Mouse (Mus musculus): Measurements from ENCODE around the gene Dennd5a. TPM values are rescaled to one million over a fixed set of nuclear protein-coding genes. Genes with fewer than 3 reads are reported as not detected.

Gene Dennd5a
- polyA plus RNA-seq, 1 experiment, result 66.6 TPM

DNA sequence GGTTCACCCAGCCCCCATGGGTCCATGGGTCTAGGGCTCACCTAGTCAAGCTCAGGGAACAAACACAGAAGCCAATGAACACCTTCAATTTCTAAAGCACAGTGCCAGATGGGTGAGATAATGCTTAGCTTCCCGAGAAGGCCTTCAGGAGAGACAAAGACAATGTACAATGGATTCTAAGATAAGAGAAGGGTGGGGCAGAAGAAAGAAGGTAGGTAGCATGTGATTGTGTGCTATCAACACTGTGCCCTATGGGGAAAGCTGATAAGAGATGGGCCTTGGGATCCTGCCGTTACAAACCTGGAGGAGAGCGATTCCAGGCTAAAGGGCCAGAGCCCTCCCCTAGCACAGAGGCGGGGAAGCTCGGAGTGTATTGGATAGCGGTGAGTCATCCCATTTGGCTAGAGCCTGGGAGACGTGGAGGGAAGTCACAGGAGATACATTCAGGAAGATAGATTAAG lies 107.5 kb downstream of the Dennd5a start:
- 66% methylated on average over 7 of the region's 7 CpGs for WGBS
- DNase-seq, result no peak
- Histone ChIP-seq H3K27me3 (replicated peaks; ENCODE audit: control insufficient read depth, insufficient read depth, low read length) (no peaks in the 10 kb centered on the region), H3K4me3 (ENCODE audit: insufficient read depth, low read depth, low read length) (no peak overlapping the region), H3K4me1 (ENCODE audit: control insufficient read depth, insufficient read depth, low read length) (no peaks in the 10 kb centered on the region), H3K36me3 (ENCODE audit: control insufficient read depth, insufficient read depth, low read length) (no peaks in the 10 kb centered on the region), H3K27ac (ENCODE audit: insufficient read depth, low read depth, low read length) (no peak overlapping the region)
- no peak for TF ChIP-seq CTCF (conservative IDR thresholded peaks at IDR 0.05; ENCODE audit: insufficient read depth, insufficient read length, low read depth, low read length)
- no peak for TF ChIP-seq POLR2A (IDR thresholded peaks at IDR 0.05; ENCODE audit: low read depth, low read length)

DNA sequence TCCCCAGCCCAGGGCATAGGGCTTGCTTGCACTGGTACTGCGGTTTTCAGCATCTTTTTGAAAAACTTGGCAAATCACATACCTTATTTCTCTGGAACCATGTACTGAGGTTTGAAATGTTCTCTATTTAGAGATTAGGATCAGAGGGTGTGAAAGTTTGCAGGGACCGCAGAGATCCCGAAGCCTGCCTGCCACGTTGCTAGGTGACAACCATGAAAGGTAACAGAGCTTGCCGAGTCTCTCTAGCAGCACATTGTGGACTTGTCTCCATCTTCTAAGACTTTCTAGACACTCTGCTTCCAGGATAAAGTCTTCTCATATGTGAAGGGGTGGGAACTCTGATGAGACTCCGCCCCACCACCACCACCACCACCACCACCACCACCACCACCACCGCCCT lies 108.3 kb downstream of the Dennd5a start:
- no peaks in the 10 kb centered on the region for H3K36me3 ChIP-seq (ENCODE audit: control insufficient read depth, insufficient read depth, low read length)
- no peaks in the 10 kb centered on the region for H3K27me3 ChIP-seq (replicated peaks; ENCODE audit: control insufficient read depth, insufficient read depth, low read length)
- TF ChIP-seq POLR2A (IDR thresholded peaks at IDR 0.05; ENCODE audit: low read depth, low read length) (no peak), CTCF (conservative IDR thresholded peaks at IDR 0.05; ENCODE audit: insufficient read depth, insufficient read length, low read depth, low read length) (no peak)
- 82% methylated on average over 7 of the region's 7 CpGs for WGBS
- H3K27ac ChIP-seq (ENCODE audit: insufficient read depth, low read depth, low read length), result no peak overlapping the region
- H3K4me3 ChIP-seq (ENCODE audit: insufficient read depth, low read depth, low read length), result no peak overlapping the region
- H3K4me1 ChIP-seq (ENCODE audit: control insufficient read depth, insufficient read depth, low read length), result no peaks in the 10 kb centered on the region
- no peak for DNase-seq

DNA sequence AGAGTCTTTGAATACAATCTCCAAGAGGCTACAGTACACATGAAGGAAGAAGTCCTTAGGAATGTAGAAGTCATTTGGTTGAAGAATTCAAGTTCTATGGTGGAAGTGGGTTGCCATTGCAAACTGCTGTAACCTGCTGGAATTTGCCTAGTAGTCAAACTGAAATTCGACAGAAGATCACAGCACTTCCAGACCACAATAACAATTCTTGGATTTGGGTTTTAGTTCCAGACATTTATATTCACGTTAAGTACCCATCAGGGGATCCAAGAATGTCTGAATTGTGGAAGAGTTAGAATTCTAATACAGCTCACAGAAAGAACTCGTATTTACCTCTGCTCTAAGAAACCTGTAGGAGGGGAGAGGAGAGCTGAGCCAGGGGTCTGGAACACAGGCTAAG lies 109.7 kb downstream of the Dennd5a start:
- TF ChIP-seq CTCF (conservative IDR thresholded peaks at IDR 0.05; ENCODE audit: insufficient read depth, insufficient read length, low read depth, low read length), result no peak
- Histone ChIP-seq H3K36me3 (ENCODE audit: control insufficient read depth, insufficient read depth, low read length) (no peaks in the 10 kb centered on the region), H3K27ac (ENCODE audit: insufficient read depth, low read depth, low read length) (no peak overlapping the region), H3K27me3 (replicated peaks; ENCODE audit: control insufficient read depth, insufficient read depth, low read length) (no peaks in the 10 kb centered on the region), H3K4me3 (ENCODE audit: insufficient read depth, low read depth, low read length) (no peak overlapping the region), H3K4me1 (ENCODE audit: control insufficient read depth, insufficient read depth, low read length) (no peaks in the 10 kb centered on the region)
- no peak for DNase-seq
- 76% methylated on average over 3 of the region's 3 CpGs for WGBS

DNA sequence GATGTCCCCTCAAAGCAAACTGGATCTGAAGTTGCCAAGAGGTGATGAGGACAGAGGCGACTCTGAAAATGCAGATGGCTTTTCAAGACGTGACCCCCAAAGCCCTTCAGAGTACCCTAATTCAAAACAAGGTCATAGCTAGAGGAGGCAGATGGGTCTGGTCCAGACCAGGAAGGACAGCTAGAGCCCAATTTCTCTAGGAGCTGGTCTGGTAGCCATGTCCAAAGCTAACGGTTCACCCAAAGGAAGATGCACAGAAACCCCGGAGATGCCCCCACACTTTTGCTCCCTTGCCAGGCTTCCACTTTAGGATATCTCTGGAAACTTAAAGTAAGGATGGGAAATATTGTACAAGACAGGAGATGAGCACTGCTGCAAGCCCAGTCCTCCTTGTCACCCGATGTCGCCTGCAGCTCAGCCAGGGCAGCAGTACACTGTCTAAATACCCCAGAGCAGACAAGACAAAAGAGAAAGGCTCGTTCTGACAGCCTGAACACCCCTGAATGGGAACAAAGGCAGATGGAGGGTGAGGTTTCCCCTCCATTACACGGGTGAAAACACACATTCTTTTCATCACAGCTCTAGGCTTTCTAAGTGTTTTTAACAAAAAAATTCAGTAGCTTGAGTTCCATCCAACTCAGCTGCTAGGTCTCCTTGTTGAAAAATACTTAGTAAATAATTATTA lies 110.4 kb downstream of the Dennd5a start:
- DNase-seq, result no peak
- H3K27ac ChIP-seq (ENCODE audit: insufficient read depth, low read depth, low read length), result no peak overlapping the region
- no peak overlapping the region for H3K4me3 ChIP-seq (ENCODE audit: insufficient read depth, low read depth, low read length)
- 64% methylated on average over 8 of the region's 8 CpGs for WGBS
- H3K4me1 ChIP-seq (ENCODE audit: control insufficient read depth, insufficient read depth, low read length), result no peaks in the 10 kb centered on the region
- TF ChIP-seq POLR2A (IDR thresholded peaks at IDR 0.05; ENCODE audit: low read depth, low read length) (no peak), CTCF (conservative IDR thresholded peaks at IDR 0.05; ENCODE audit: insufficient read depth, insufficient read length, low read depth, low read length) (no peak)
- H3K36me3 ChIP-seq (ENCODE audit: control insufficient read depth, insufficient read depth, low read length), result no peaks in the 10 kb centered on the region
- no peaks in the 10 kb centered on the region for H3K27me3 ChIP-seq (replicated peaks; ENCODE audit: control insufficient read depth, insufficient read depth, low read length)

DNA sequence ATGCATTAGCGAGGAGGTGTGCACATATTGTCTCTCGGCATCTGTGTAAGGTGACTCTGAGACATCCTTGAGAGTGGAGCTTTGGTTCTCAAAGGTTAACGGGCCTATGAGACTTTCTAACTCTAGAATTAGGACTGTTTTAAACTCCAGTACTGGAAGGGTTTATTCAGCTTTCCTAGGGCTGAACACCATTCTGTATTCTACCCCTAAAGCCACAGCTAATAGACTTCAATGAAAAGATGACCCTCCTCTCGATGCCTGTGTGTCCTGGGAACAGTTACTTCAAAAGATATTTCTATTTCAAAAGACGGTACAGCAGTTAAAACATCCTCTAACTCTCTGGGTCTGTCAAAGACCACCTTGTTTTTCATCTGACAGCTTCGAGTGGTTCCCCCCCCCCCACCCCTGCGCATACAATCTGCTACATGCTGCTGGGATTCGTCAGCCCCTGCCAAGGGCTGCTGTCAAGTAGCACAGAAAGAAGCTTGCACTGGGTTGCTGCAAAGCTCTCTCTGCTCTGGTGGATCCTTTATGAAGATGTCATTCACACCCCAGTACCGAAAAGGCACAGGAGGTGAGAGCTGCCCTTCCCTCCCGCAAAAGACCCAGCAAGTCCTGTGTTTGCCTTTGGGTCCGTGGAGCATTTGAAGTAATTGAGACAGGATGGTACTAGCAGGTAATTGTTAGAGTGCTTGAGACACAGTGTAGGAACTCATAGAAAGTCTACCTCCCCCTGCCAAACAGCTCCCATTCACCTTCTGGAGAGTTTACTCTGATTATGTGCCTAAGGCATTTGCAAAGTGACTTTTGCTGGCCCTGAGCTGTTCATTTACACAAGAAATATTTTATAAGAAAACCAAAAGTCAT lies 111.2 kb downstream of the Dennd5a start:
- Histone ChIP-seq H3K27me3 (replicated peaks; ENCODE audit: control insufficient read depth, insufficient read depth, low read length) (no peaks in the 10 kb centered on the region), H3K36me3 (ENCODE audit: control insufficient read depth, insufficient read depth, low read length) (no peaks in the 10 kb centered on the region), H3K4me1 (ENCODE audit: control insufficient read depth, insufficient read depth, low read length) (no peaks in the 10 kb centered on the region), H3K4me3 (ENCODE audit: insufficient read depth, low read depth, low read length) (no peak overlapping the region), H3K27ac (ENCODE audit: insufficient read depth, low read depth, low read length) (no peak overlapping the region)
- 67% methylated on average over 11 of the region's 11 CpGs for WGBS
- TF ChIP-seq POLR2A (IDR thresholded peaks at IDR 0.05; ENCODE audit: low read depth, low read length) (no peak), CTCF (conservative IDR thresholded peaks at IDR 0.05; ENCODE audit: insufficient read depth, insufficient read length, low read depth, low read length) (no peak)
- DNase-seq, result no peak

DNA sequence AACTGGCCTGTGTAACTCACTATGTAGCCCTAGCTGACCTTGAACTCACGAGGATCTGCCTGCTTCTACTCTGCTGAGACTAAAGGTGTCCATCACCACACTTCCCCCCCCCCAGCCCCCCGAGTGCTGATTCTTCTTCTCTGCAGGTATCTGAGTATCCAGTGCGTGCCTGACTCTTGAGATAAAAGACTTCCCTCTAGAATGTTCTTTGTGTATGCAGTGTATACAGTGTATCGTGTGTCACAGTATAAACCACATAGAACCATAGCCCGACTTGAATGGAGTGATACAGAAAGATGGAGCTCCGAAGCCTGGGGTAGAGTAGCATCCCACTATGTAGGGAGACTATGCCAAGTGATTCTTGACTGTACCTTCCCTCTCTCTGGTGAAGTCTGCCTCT lies 116.2 kb downstream of the Dennd5a start:
- Histone ChIP-seq H3K4me1 (ENCODE audit: control insufficient read depth, insufficient read depth, low read length) (no peaks in the 10 kb centered on the region), H3K36me3 (ENCODE audit: control insufficient read depth, insufficient read depth, low read length) (no peaks in the 10 kb centered on the region), H3K27me3 (replicated peaks; ENCODE audit: control insufficient read depth, insufficient read depth, low read length) (no peaks in the 10 kb centered on the region), H3K27ac (ENCODE audit: insufficient read depth, low read depth, low read length) (no peak overlapping the region), H3K4me3 (ENCODE audit: insufficient read depth, low read depth, low read length) (no peak overlapping the region)
- no peak for DNase-seq
- 85% methylated on average over 6 of the region's 6 CpGs for WGBS
- no peak for TF ChIP-seq POLR2A (IDR thresholded peaks at IDR 0.05; ENCODE audit: low read depth, low read length)
- no peak for TF ChIP-seq CTCF (conservative IDR thresholded peaks at IDR 0.05; ENCODE audit: insufficient read depth, insufficient read length, low read depth, low read length)

Other genes with a start within 250 kb of the Dennd5a start
- 0.08 TPM in 1 of 2 replicates, not detected in the other for gene BC051019, start 236.6 kb downstream of the Dennd5a start, polyA plus RNA-seq (2012; rRNA removed)
- 0.92 and 1.6 TPM in 2 replicates for gene Ascl3, start 228.7 kb downstream of the Dennd5a start, polyA plus RNA-seq (2012; rRNA removed)
- 65.8 and 74.5 TPM in 2 replicates for gene Tmem9b, start 207.6 kb downstream of the Dennd5a start, polyA plus RNA-seq (2012; rRNA removed)
- 1.6 and 1.7 TPM in 2 replicates for gene Nrip3, start 178.4 kb downstream of the Dennd5a start, polyA plus RNA-seq (2012; rRNA removed)
- gene Scube2, start 94.8 kb downstream of the Dennd5a start, polyA plus RNA-seq (2012; rRNA removed), result 0.28 and 0.37 TPM in 2 replicates
- gene Tmem41b, start 26.5 kb upstream of the Dennd5a start, polyA plus RNA-seq (2012; rRNA removed), result 26.2 and 27.1 TPM in 2 replicates
- gene Ipo7, start 57.8 kb upstream of the Dennd5a start, polyA plus RNA-seq (2012; rRNA removed), result 17.9 and 22.3 TPM in 2 replicates
- gene Zfp143, start 100.7 kb upstream of the Dennd5a start, polyA plus RNA-seq (2012; rRNA removed), result 7.5 and 9.4 TPM in 2 replicates
- gene Wee1, start 161.6 kb upstream of the Dennd5a start, polyA plus RNA-seq (2012; rRNA removed), result 4.0 and 4.4 TPM in 2 replicates

Measured in kidney, adult 2 months (tissue).